Mouse (Mus musculus): Measurements from ENCODE around the gene Snx11. TPM values are rescaled to one million over a fixed set of nuclear protein-coding genes. Genes with fewer than 3 reads are reported as not detected.

Snx11 gene
- polyA plus RNA-seq (2012; rRNA removed; ENCODE audit: low replicate concordance), result 25.8 and 33.3 TPM in 2 replicates

GRCm38 (mm10) chr11:96776968-96777962, at the start of gene Snx11:
Gene Snx11, minus strand, starts transcription at chr11:96777559.

GRCm38 (mm10) chr11:96788871-96789795, 11.8 kb upstream of the Snx11 start, which contains the start of gene Cbx1:
Gene Cbx1, plus strand, starts transcription at chr11:96789127.

Other genes with a start within 250 kb of the Snx11 start
- 14.0 and 20.9 TPM in 2 replicates for gene Cbx1, start 11.6 kb upstream of the Snx11 start, polyA plus RNA-seq (2012; rRNA removed; ENCODE audit: low replicate concordance)
- 263 and 396 TPM in 2 replicates for gene Nfe2l1, start 52.4 kb upstream of the Snx11 start, polyA plus RNA-seq (2012; rRNA removed; ENCODE audit: low replicate concordance)
- gene Copz2, start 72.3 kb upstream of the Snx11 start, polyA plus RNA-seq (2012; rRNA removed; ENCODE audit: low replicate concordance), result 97.4 and 128 TPM in 2 replicates
- 48.3 and 58.9 TPM in 2 replicates for gene Cdk5rap3, start 138.9 kb upstream of the Snx11 start, polyA plus RNA-seq (2012; rRNA removed; ENCODE audit: low replicate concordance)
- gene Prr15l, start 150.5 kb upstream of the Snx11 start, polyA plus RNA-seq (2012; rRNA removed; ENCODE audit: low replicate concordance), result 8.3 TPM in 1 of 2 replicates, not detected in the other
- gene Pnpo, start 166.4 kb upstream of the Snx11 start, polyA plus RNA-seq (2012; rRNA removed; ENCODE audit: low replicate concordance), result 24.2 and 28.6 TPM in 2 replicates
- gene Sp2, start 205.4 kb upstream of the Snx11 start, polyA plus RNA-seq (2012; rRNA removed; ENCODE audit: low replicate concordance), result 17.3 and 24.9 TPM in 2 replicates
- 0.26 and 0.66 TPM in 2 replicates for gene Sp6, start 235.8 kb upstream of the Snx11 start, polyA plus RNA-seq (2012; rRNA removed; ENCODE audit: low replicate concordance)

All from subcutaneous adipose tissue, adult 2 months (tissue).